Mouse (Mus musculus): ENCODE measurements around the gene Catsperg1. TPM values are rescaled to one million over a fixed set of nuclear protein-coding genes. Genes with fewer than 3 reads are reported as not detected.

Catsperg1 gene
- total and polyA plus RNA-seq, 3 experiments: 0.68 to 2.0 (median 0.93) TPM

- TF ChIP-seq USF2 (conservative IDR thresholded peaks at IDR 0.05; ENCODE audit: low read depth, low read length) (no peak), UBTF (IDR thresholded peaks at IDR 0.05; ENCODE audit: low read depth, low read length) (no peak), MEF2A (IDR thresholded peaks at IDR 0.05; ENCODE audit: borderline replicate concordance, low read depth, low read length) (no peak), NELFE (IDR thresholded peaks at IDR 0.05; ENCODE audit: low read depth, low read length) (no peak), POLR2AphosphoS2 (IDR thresholded peaks at IDR 0.05; ENCODE audit: low read depth, low read length) (no peak), MXI1 (IDR thresholded peaks at IDR 0.05; ENCODE audit: low read depth, low read length) (no peak), ELF1 (IDR thresholded peaks at IDR 0.05; ENCODE audit: low read depth, low read length) (no peak), RAD21 (IDR thresholded peaks at IDR 0.05; ENCODE audit: low read depth, low read length) (no peak), E2F4 (IDR thresholded peaks at IDR 0.05; ENCODE audit: insufficient replicate concordance, low read depth, low read length) (no peak), SMC3 (IDR thresholded peaks at IDR 0.05; ENCODE audit: low read depth, low read length) (no peak)
- Histone ChIP-seq H3K27me3 (replicated peaks) (no peaks in the 10 kb centered on the region), H3K27ac (ENCODE audit: insufficient read depth, low read depth) (no peak overlapping the region), H3K36me3 (replicated peaks in 1 of 2; ENCODE audit: control insufficient read depth in 1 of 2, insufficient read depth in 1 of 2, low read length in 1 of 2) (peaks cover 13 to 28% of the 10 kb centered on the region in 2 experiments), H3K9ac (ENCODE audit: insufficient read depth, low read depth) (no peak overlapping the region), H3K4me1 (ENCODE audit: control insufficient read depth in 1 of 2, insufficient read depth in 2 of 2) (peaks cover 0 to 3% of the 10 kb centered on the region in 2 experiments; a peak in 1 of 4 replicates), H3K9me3 (replicated peaks; ENCODE audit: low read length) (no peaks in the 10 kb centered on the region), H3K79me2 (replicated peaks; ENCODE audit: control insufficient read depth, extremely low read depth, insufficient read depth, poor library complexity, severe bottlenecking) (no peaks in the 10 kb centered on the region), H3K4me2 (ENCODE audit: insufficient read depth, low read depth, poor library complexity, severe bottlenecking) (no peak overlapping the region), H3K4me3 (replicated peaks in 1 of 3; ENCODE audit: low read depth in 2 of 3, low read length in 2 of 3, poor library complexity in 1 of 3) (no peak overlapping the region)
- dilution Hi-C loops (cut with MboI; ENCODE audit: extremely low pct_ligation_motif_present, extremely low pct_unique_long_range_greater_than_20kb, low sequenced_read_pairs): no loop called here
- no peak for DNase-seq (ENCODE audit: extremely low read depth)
- in situ Hi-C loops (cut with MboI; ENCODE audit: low pct_ligation_motif_present, low pct_unique_long_range_greater_than_20kb, low sequenced_read_pairs): no loop called here
Measured at GRCm38 (mm10) chr7:29251166-29251565, 37.3 kb upstream of the Catsperg1 start.

- no peak within 1 kb of the TSS for H3K4me3 ChIP-seq (replicated peaks in 1 of 3; ENCODE audit: low read depth in 2 of 3, low read length in 2 of 3, poor library complexity in 1 of 3)
- dilution Hi-C loops (cut with MboI; ENCODE audit: extremely low pct_ligation_motif_present, extremely low pct_unique_long_range_greater_than_20kb, low sequenced_read_pairs) (no loop called here), in situ Hi-C loops (cut with MboI; ENCODE audit: low pct_ligation_motif_present, low pct_unique_long_range_greater_than_20kb, low sequenced_read_pairs) (loop anchor here (5.0 kb wide), 1 partner anchor 36 kb away; the partner anchor contains the start of gene Catsperg1)
- no peaks in the 10 kb centered on the region for H3K27me3 ChIP-seq (replicated peaks)
- TF ChIP-seq MXI1 (IDR thresholded peaks at IDR 0.05; ENCODE audit: low read depth, low read length) (no peak), MAZ (IDR thresholded peaks at IDR 0.05; ENCODE audit: low read depth, low read length) (no peak), PAX5 (IDR thresholded peaks at IDR 0.05; ENCODE audit: low read length) (no peak), CHD1 (IDR thresholded peaks at IDR 0.05; ENCODE audit: low read depth, low read length) (no peak), USF1 (IDR thresholded peaks at IDR 0.05; ENCODE audit: low read depth, low read length) (no peak), ZC3H11A (IDR thresholded peaks at IDR 0.05; ENCODE audit: low read depth, low read length) (no peak), RCOR1 (conservative IDR thresholded peaks at IDR 0.05; ENCODE audit: low read depth, low read length) (no peak), TCF12 (IDR thresholded peaks at IDR 0.05; ENCODE audit: low read depth, low read length) (no peak), MEF2A (IDR thresholded peaks at IDR 0.05; ENCODE audit: borderline replicate concordance, low read depth, low read length) (no peak), CTCF (conservative IDR thresholded peaks at IDR 0.05 in 1 of 2, IDR thresholded peaks at IDR 0.05 in 1 of 2; ENCODE audit: low read depth in 2 of 2, low read length in 2 of 2) (no peak), CHD2 (IDR thresholded peaks at IDR 0.05; ENCODE audit: low read length) (no peak), NELFE (IDR thresholded peaks at IDR 0.05; ENCODE audit: low read depth, low read length) (no peak), MAX (IDR thresholded peaks at IDR 0.05; ENCODE audit: low read length) (no peak), TBP (conservative IDR thresholded peaks at IDR 0.05; ENCODE audit: low read depth, low read length) (no peak), ZMIZ1 (IDR thresholded peaks at IDR 0.05; ENCODE audit: low read depth, low read length) (no peak), POLR2A (IDR thresholded peaks at IDR 0.05; ENCODE audit: low read depth, low read length) (no peak), UBTF (IDR thresholded peaks at IDR 0.05; ENCODE audit: low read depth, low read length) (no peak), JUND (conservative IDR thresholded peaks at IDR 0.05; ENCODE audit: low read depth, low read length) (no peak), RAD21 (IDR thresholded peaks at IDR 0.05; ENCODE audit: low read depth, low read length) (no peak), ETS1 (conservative IDR thresholded peaks at IDR 0.05; ENCODE audit: low read depth, low read length) (no peak)
- H3K27ac ChIP-seq (ENCODE audit: insufficient read depth, low read depth): no peak within 1 kb of the TSS
- H3K36me3 ChIP-seq (replicated peaks in 1 of 2; ENCODE audit: control insufficient read depth in 1 of 2, insufficient read depth in 1 of 2, low read length in 1 of 2): peaks cover 29 to 57% of the 10 kb centered on the region in 2 experiments
- no peak for DNase-seq (ENCODE audit: extremely low read depth)
- H3K4me2 ChIP-seq (ENCODE audit: insufficient read depth, low read depth, poor library complexity, severe bottlenecking): no peak within 1 kb of the TSS
- no peaks in the 10 kb centered on the region for H3K9me3 ChIP-seq (replicated peaks; ENCODE audit: low read length)
- no peak within 1 kb of the TSS for H3K9ac ChIP-seq (ENCODE audit: insufficient read depth, low read depth)
- H3K79me2 ChIP-seq (replicated peaks; ENCODE audit: control insufficient read depth, extremely low read depth, insufficient read depth, poor library complexity, severe bottlenecking): no peaks in the 10 kb centered on the region
- no peaks in the 10 kb centered on the region for H3K4me1 ChIP-seq (ENCODE audit: control insufficient read depth in 1 of 2, insufficient read depth in 2 of 2)
Measured at GRCm38 (mm10) chr7:29248261-29248841, 34.5 kb upstream of the Catsperg1 start, which contains the start of gene 2200002D01Rik. Gene 2200002D01Rik (minus strand): TSS chr7:29248466.

All from CH12.LX (cell line).